Mouse (Mus musculus): ENCODE data around the gene Prune1.

DNA sequence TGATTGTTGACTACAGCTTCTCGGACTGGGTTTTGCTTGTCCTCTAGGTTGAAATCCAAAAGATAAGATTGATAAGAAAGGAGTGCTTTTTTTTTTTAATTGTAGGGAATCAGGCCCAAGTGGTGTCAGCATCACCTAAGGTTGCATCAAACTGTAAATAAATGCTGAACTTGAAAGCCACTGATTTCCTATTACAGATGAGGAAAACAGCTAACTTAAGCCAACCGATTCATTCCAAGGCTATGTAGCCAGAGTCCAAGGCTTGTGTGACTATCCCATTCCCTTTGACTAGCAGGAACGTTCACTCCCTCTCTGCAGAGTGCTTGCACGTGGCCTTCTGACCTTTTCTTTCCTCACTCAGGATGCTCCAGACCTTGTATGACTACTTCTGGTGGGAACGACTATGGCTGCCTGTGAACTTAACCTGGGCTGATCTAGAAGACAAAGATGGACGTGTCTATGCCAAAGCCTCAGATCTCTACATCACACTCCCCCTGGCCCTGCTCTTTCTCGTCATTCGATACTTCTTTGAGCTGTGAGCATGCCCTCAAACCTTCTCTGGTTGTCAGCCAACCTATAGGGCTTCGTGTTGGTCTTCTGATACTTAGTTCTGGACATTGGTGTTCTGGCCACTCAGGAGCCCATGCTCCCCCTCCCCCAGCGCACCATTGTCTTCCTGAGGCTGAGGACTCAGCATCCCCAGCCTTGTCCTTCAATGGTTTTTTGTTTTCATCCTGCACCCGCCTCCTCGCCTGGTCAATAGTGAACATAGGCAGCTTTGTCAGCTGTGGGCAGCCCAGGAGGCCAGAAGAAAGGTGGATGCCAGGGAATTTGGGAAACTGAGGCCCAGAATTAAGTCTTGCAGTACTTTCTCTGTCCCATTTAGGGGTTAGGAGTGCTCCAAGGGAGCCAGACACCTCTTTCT is 38.1 kb upstream of the Prune1 start:
- TF ChIP-seq CTCF (IDR thresholded peaks at IDR 0.05; ENCODE audit: borderline replicate concordance, control insufficient read depth, extremely low read depth, insufficient read depth, low read length, poor library complexity): no peak
- TF ChIP-seq POLR2A (IDR thresholded peaks at IDR 0.05; ENCODE audit: control insufficient read depth, extremely low read depth, insufficient read depth, low read length, poor library complexity): no peak
